Mouse (Mus musculus): Measurements from ENCODE around the gene Mark2.

Mark2 gene

DNA sequence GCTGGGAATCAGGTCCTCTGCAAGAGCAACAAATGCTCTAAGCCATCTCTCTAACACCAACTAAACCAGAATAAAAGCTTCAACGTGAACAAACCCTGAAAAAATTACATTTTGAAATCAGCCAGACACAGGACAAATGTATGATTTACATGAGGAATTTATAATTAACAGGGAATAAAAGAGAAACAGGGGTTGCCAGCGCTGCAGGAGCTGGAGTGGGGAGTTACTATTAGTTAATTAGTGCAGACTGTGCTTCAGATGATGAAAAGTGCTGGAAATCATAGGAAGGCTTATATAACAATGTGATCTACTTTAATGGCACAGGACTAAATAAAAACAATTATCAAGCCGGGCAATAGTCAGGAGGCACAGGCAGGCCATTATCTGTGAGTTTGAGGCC is 20.3 kb downstream of the Mark2 start:
- no peak for DNase-seq (ENCODE audit: low spot score)

DNA sequence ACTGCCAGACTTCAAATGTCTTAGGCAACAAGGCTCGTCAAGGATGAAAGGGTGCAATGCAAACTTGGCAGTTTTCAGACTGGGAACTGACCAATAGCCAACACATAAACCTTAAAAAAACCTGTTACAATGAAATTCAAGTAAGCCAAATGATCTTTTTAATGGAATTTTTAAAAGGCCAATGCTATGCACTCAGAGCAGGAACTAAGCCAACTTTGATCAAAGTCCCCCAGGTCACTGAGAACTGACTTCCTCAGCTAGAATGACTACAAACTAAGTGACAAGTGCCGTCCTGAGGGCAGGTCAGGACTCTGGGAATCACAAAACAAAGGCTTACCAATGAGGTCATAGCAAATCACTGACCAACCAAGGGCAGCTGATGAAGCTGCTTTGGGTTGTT is 21.5 kb downstream of the Mark2 start:
- no peak for DNase-seq (ENCODE audit: low spot score)

DNA sequence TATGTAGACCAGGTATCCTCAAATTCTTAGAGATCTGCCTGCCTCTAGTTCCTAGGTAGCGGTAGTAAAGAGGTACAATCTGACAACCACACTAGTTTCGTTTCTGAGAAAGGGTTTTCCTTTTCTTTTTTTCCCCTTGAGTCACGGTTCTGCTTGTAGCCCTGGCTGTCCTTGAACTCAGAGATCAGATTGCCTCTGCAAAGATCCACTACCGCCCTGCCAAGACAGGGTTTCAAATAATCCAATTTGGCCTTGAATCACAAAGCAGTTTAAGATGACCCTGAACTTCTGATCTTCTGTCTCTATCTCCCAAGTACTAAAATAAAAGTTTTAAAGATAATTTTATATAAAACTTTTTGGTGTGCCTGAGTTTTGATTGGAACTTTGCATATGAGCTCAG is 23.9 kb downstream of the Mark2 start:
- no peak for DNase-seq (ENCODE audit: low spot score)

DNA sequence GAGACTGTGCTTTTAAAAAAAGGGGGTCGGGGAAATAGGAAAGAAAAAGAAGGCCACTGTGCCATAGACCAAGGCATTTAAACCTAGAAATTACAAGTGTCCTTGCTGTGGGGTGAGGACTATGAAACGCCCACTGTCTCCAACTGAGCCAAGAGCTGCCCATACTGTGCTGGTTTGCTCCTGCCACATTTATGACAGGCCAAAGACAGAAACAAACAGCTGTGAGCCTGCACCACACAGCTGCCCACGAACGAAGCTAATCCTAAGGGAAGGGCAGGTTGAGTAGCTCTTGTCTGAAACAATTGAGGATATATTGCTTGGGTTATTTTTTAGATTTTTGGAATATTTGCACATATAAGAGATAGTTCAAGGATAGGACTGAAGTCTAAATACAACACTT is 24.8 kb downstream of the Mark2 start:
- DNase-seq (ENCODE audit: low spot score): no peak

DNA sequence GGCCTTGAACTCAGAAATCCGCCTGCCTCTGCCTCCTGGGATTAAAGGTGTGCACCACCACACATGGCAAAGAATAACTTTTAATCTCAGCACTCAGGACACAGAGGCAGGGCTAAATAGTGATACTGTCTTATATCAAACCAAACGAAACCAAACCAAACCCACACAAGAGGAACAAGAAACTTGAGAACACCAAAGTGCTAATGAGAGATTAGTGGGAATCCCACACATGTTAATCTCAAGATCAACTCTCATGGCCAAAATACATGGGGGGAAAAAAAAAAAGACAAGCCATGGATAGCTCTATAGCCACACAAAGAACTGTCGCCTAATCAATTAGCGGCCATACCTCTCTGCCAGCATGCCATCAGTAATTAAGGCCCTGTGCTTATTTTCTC is 26.1 kb downstream of the Mark2 start:
- no peak for DNase-seq (ENCODE audit: low spot score)

DNA sequence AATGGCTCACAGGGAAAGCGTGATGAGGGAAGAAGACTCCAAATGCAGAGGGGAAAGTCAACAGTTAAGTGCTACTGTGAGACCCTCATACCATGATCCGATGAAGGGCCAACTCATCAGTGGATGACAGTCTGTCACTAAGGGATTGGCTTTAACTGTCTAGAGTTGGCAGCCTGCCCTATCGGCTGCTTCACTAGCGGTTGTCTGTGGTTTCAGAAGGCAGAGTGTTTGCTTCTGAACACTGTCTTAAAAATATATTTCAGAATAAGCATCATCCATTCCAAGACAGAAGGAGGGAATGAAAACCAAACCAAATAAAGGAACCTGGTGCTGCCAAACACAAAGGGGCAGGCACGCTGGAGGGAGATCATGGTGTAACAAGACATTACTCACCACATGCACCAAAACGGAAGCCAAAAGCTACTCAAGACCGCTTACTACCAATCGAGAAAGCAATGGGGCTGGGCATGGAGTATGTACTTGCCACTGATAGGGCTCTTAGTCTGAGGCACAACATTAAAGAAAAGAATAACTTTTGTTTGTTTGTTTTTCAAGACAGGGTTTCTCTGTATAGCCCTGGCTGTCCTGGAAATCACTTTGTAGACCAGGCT is 26.6 kb downstream of the Mark2 start:
- no peak for DNase-seq (ENCODE audit: low spot score)

DNA sequence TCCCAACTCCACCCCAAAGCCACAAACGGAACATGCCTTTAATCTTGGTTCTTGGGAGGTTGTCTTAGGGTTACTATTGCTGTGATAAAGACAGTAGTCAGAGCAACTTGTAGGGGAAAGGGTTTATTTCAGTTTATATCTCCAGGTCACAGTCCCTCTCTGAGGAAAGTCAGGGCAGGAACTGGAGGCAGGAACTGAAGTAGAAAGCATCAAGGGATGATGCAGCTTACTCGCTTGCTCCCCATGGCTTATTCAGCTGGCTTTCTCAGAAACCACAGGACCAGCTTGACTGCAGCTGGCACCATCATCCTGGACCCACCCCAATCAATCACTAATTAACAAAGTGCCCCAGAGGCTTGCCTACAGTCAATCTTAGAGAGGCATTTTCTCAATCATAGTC is 28.0 kb downstream of the Mark2 start:
- no peak for DNase-seq (ENCODE audit: low spot score)

DNA sequence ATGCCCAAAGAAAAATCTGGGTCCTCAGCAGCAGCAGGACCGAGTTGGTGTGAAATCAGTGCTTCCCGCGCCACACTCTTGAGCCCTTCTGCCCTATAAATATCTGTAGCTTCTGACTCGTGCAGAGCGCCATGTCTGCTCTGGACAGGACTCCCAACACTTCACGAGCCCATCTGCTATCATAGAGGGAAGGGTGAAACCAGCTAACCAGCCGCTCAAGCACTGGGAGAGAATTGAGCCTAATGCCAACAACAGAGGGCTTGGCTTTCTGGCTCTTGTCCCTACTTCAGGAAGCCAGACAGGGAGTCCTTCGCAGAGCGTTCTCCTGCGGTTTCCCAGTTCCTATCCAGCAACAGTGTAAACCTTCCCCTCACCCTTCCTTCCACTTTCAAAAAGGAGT is 30.4 kb downstream of the Mark2 start:
- no peak for DNase-seq (ENCODE audit: low spot score)

DNA sequence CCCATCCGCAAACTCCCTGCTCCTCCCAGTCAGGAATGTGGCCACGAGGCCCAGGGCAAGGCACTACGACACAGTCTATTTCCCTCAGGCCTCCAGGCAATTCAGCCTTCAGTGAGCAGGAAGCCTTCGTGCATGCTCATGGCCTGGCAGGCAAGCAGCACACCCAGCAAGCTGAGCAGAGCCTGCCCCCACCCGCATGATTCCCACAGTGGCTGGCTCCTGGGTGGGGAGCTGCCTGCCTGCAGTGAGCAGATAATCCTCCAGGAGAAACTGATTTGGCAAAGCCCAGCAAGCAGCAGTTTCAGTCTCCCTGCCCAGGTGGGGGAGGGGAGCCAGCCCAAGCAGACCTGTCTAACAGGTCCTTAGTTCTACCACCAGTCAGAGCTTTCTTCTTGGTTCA is 31.0 kb downstream of the Mark2 start:
- DNase-seq (ENCODE audit: low spot score): no peak

DNA sequence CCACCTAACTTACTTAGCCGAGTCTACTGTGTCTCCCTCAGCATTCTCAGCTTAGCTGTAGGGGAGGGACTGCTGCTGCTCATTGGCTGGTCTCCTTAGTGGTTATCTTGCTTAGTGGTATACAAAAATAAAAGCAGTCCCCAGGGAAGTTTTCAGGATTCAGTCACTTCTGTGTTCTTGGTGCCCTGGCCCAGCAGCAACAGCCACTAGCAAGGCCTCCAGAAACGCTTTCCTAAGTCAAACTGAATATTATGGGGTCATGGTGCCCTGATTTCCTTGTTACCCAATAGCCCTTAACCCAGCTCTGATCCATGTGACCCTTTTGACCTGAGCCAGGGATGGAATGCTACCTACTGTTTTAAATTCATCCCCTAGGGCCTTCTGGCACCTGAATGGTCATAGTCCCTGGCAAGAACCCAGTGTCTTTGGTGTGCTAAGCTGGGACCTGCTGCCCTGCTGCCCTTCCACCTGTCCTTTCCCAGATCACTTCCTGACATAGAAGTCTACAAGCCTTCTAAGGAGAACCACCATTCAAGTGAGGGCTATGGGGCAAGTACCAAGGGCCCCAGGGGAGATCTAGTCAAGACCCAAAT is 31.8 kb downstream of the Mark2 start:
- DNase-seq (ENCODE audit: low spot score): no peak

DNA sequence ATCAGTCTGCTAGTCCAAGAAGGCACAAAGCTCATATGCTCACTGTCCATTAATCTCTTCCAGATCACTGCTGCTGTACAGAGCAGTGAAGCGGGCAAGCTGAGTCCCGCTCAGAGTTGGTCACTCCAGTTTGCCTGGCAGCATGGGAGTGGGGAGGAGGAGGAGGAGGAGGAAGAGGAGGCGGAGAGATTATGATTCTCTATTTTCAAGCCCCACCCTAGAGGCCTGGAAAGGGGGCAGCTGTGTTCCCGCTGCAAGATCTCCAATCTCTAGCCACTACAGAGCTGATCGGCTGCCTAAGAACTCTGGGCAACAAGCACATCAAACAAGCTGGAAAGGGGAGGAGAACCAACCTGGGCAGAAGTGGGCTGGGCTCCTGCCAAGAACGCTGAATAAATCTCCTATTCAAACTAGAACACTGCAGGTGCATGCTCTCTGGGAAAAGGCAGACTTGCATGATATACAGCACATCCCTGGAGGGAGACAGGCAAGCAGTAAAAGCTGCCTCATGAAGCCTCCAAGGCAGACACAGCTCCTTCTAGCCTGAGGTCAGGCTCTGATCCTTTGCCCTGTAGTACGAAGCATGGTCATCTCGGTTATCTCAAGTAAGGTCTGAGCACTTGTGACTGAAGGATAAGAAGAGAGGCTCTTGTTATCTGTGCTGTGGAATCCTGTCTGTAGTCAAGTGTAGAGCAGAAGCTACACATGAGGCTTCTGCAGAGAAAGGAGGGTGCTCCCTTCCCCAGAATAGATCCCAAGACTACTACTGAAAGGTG is 33.5 kb downstream of the Mark2 start:
- no peak for DNase-seq (ENCODE audit: low spot score)

DNA sequence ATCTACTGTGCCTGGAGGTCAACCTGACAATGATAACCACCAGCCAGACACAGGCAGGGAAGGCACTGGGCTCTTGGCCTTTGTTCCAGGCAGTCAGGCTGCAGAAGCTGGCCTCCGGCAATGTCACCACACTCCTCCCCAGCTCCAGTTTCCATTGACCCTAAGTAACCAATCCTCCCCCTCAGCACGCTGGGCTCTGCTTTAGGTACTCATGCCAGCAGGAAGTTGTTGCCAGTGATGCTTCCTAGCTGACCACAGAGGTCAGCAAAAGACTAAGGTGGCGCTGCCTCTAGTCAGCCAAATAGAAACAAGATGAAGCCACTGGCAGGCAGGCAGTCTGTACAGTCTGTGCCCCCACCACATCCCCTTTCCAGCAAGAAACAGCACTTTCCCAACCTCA is 34.7 kb downstream of the Mark2 start:
- DNase-seq (ENCODE audit: low spot score): no peak

DNA sequence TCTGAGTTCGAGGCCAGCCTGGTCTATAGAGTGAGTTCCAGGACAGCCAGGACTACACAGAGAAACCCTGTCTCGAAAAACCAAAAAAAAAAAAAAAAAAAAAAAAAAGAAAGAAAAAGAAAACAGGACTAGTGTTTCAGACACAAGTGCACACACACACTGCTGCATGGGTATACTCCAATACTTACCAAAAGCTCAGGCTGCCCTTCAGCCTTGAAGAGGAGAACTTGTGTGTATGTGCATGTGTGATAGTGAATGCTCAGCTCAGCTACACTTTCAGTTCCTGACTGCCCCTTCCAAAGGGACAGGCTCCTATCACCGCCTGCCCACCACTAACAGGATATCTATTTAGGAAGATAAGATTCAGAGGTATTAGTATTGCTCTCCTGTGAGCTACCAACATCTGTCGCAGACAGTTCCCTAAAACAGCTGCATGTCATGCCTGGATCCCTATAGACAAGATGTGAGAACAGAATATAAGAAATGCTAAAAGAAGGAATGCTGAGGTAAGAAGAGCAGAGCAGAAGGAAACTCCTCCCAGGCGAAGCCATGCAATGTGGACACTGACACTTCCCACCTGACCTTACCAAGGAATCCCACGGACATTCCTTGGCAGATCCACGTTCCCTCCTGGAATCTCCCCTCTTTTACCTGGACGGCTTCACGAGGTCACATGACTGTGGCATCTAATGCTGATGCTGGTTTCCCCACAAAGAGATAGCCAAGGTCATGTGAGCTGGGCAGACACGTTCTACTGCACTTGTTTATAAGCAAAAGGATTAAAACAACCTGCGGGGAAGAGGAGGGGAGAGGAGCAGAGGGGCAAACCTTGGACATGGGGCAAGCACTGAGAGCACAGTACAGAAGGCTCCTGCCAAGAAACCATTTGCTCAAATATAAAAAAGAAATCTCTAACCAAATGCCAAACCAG is 36.0 kb downstream of the Mark2 start:
- no peak for DNase-seq (ENCODE audit: low spot score)

DNA sequence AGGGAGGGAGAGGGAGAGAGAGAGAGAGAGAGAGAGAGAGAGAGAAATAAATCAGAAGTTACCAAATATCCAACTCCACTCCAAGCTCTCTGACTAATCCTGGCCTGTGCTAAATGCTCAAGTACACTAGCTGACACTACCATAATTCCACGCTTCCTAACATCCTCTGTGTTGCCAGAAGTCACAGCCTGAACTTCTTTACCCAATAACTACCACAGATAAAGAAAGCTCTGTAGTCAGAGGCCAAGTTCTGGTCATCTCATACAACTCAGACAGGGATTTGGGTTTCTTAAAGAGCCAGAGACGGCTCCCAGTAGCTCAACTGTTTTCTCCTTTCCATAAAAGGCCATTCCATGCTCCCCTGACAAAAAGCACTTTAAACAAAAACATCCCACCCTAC is 36.9 kb downstream of the Mark2 start:
- DNase-seq (ENCODE audit: low spot score): no peak

DNA sequence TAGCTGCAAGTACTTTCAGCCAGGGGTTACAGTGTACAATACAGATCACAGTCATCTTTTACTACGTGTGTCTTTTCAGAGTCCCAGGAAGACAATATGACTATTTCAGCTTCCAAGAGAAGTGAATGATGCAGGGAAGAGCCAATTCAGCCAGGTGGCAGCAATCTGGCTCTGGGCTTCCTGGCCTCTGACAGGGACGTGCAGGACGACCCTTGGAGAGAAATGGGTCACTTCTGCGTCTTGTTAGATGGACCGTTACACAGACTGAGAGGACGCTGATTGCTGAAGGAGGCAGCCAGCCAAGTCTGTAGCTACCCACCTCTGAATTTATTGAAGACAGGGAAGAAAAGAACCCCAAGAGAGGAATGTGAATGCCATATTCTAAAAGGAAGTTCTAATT is 37.9 kb downstream of the Mark2 start:
- no peak for DNase-seq (ENCODE audit: low spot score)

DNA sequence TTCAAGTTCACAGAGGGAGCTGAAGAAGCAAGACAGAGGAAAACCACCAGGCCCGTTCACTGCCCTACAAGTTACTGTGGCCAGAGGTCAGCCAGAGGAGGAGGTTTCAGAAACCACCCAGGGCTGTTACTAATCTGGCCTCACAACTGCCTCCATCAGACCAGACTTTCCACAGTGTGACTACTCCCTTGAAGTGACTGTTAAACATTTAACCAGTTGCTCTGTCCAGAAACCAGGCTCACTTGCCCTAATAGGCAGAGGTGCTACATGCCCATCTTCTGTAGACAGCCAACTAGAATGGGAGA is 39.2 kb downstream of the Mark2 start:
- DNase-seq (ENCODE audit: low spot score): no peak

DNA sequence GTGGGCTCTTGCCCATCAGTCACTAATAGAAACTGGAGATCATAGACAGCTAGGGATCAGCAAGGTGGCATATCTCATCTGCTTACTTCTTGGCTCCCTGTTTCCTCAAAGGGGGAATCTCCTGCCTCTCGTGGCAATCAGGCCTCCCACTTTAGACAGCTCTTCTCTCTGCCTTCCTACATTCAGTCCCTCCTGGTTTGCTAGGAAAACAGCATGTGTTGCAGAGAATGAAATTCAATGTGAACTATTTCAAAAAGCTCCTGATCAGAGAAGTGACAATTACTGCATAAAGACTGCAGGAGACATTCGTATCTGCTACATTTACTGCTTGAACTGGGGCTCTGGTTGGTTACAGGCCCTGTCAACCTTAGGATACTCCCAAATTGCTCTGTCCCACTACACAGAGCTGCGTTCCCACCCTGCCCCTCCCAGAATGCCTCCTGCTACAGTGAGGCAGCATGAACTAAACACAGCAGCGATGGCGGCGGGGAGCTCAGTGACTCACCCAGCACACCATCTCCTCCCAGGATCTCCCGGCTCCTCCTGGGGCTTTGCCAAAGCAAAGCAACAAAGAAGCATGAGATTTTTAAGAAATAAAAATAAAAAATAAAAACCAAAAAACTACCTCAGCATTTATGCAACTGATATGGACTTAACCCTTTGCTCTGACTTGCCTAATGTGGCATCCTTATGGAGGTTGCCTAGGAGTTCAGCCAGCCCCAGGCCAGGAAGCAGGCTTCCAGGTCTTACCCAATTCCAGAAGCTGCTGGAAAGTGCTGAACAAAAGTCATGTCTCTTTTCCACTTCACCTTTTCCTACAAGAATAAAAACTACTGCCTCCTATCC is 39.8 kb downstream of the Mark2 start:
- DNase-seq (ENCODE audit: low spot score): no peak

DNA sequence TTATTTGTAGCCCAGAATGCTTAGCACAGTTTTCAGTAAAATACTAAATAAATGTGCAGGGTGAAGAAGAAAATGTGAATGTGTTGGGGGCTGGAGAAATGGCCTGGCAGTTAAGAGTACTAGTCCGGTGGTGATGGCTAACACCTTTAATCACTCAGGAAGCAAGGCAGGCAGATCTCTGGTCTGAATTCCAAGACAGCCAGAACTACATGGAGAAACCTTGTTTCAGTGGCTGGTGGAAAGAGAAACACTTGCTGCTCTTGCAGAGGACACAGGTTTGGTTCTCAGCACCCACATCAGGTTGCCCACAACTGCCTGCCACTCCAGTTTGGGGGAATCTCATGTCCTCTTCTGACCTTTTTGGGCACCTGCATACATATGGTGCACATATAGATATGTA is 41.6 kb downstream of the Mark2 start:
- DNase-seq (ENCODE audit: low spot score): no peak

DNA sequence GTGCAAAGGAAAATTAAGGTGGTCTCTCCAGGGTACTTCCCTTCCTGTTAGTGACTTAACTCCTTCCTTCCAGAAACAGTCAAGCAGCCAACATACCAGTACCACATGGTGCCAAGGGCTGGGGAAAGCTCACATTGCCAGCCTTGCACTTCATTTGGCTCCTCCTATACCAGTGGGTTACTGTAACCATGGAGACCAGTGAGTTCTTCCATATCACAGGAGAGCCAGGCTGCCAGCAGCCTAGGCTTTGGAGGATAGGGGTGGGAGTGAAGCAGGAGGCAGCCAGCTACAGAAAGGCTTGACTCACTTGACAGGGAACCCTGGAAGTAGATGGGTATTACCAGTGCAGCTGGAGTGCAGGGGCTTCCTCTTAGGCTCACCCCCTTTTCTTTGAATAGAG is 42.6 kb downstream of the Mark2 start:
- DNase-seq (ENCODE audit: low spot score): peak; percentile 73

DNA sequence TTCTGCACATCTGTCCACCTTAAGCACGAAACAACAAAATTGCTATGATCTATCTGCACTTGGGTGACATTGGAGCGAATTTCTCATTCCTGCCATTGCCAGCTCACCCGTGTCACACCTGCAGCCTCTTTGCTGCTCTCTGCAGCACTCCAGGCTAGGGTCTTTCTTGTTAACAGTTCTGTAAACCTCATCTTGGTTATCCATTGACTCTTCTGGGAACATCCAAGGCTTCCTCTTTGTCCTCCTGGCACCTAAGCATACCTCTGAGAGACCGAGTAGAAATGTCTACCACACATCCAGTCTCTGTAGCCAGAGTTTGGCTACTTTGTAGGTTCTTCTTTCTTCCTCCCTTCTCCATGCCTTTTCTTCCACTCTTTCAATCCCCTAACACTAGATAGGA is 45.7 kb downstream of the Mark2 start:
- DNase-seq (ENCODE audit: low spot score): no peak

DNA sequence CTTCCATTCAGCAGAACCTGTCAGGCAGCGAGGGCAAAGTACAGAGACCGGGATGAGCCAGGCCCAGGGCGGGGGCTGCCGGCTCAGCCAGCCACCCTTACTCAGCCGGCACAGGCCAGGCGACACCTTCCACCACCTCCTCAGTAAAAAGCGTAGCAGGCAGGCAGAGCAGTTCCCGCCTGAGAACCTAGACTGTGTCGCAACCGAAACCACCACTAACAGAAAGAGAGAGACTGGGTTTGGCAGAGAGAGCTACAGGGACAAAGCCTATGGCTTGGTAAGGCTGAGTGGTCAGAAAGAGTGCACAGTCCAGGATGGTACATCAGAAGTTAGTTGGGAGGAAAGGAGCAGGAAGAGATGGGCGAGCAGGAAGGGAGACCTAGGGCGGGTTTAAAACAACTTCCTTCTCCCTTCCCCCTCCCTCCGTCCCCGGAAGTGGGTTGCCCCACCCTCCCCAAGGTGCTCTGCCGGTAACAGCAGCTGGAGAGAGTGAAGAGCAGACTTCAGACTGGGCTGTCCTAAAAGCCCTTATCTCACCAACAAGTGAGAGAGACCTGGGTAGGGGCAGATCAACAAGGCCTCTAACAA is 46.5 kb downstream of the Mark2 start:
- DNase-seq (ENCODE audit: low spot score): no peak

All from left cerebral cortex, adult 11 months (tissue).